Mouse (Mus musculus) myocyte (in vitro differentiated cells): ENCODE data around the gene Cnih2.

Experiments
- MYOD1 ChIP-seq, 3 experiments: IDR thresholded peaks; one replicate each; pipeline ENCODE4 v1.6.1; 2011; ENCODE audit warnings: control low read depth in 2 of 3, low read depth in 2 of 3, mild to moderate bottlenecking in 2 of 3, moderate library complexity in 1 of 3; ENCODE audit not compliant: insufficient read length in 2 of 3, control insufficient read depth in 1 of 3
- POLR2A ChIP-seq: IDR thresholded peaks from one replicate; pipeline ENCODE4 v1.6.1; 2011; ENCODE audit warnings: low read depth, mild to moderate bottlenecking, control low read depth, moderate library complexity; ENCODE audit not compliant: insufficient read length
- POLR2AphosphoS2 ChIP-seq: IDR thresholded peaks from one replicate; pipeline ENCODE4 v1.6.1; 2011; ENCODE audit warnings: low read depth, control low read depth; ENCODE audit not compliant: insufficient read length
- TCF12 ChIP-seq: IDR thresholded peaks from one replicate; pipeline ENCODE4 v1.6.1; 2011; ENCODE audit warnings: mild to moderate bottlenecking, control low read depth; ENCODE audit not compliant: poor library complexity, insufficient read depth, severe bottlenecking

DNA sequence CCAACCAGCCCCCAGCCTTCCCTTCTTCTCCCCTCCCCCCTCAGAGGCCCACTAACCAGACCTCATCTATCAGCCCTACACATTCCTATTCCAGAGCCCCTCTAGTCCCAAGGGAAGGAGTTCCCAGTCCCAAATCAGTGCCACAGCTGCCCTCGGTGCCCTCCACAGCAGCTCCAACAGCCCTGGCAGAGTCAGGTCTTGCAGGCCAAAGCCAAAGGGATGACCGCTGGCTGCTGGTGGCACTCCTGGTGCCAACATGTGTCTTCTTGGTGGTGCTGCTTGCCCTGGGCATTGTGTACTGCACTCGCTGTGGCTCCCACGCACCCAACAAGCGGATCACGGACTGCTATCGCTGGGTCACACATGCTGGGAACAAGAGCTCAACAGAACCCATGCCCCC, 28.3 kb downstream of the Cnih2 start:
- TF ChIP-seq POLR2A (no peak), POLR2AphosphoS2 (no peak), TCF12 (no peak), MYOD1 (IDR thresholded peaks at IDR 0.05; ENCODE audit: control insufficient read depth in 1 of 3, insufficient read length in 2 of 3, low read depth in 2 of 3) (no peak)
